Mouse (Mus musculus) mouse trophoblast stem cell (cell line): Measurements from ENCODE around the gene Bcor.

Source experiments
- in situ Hi-C, 2 experiments: fragments of 300-500 bp; cut with MseI, MboI; formaldehyde crosslinking; loops; 2 replicates in 1 of 2; 3 replicates in 1 of 2; pipeline ENCODE4 v1.15.1; 2025

Bcor gene

GRCm38 (mm10) chrX:12067031-12067430, 93.1 kb downstream of the Bcor start:
- in situ Hi-C loops: no loop called here

GRCm38 (mm10) chrX:12065782-12066181, 94.4 kb downstream of the Bcor start:
- in situ Hi-C loops: no loop called here

GRCm38 (mm10) chrX:12062932-12063260, 97.3 kb downstream of the Bcor start:
- in situ Hi-C loops: no loop called here

- in situ Hi-C loops: no loop called here
Measured at GRCm38 (mm10) chrX:12062121-12062931, 97.8 kb downstream of the Bcor start.

- in situ Hi-C loops: no loop called here
Measured at GRCm38 (mm10) chrX:12060848-12061247, 99.3 kb downstream of the Bcor start.

- in situ Hi-C loops: no loop called here
Measured at GRCm38 (mm10) chrX:12057210-12057609, 102.9 kb downstream of the Bcor start.

GRCm38 (mm10) chrX:12053315-12053914, 106.7 kb downstream of the Bcor start:
- in situ Hi-C loops: no loop called here

- in situ Hi-C loops: no loop called here
Measured at GRCm38 (mm10) chrX:12052651-12053050, 107.5 kb downstream of the Bcor start.

- in situ Hi-C loops: no loop called here
Measured at GRCm38 (mm10) chrX:12048721-12049120, 111.4 kb downstream of the Bcor start.

GRCm38 (mm10) chrX:12048166-12048565, 112.0 kb downstream of the Bcor start:
- in situ Hi-C loops: no loop called here

- in situ Hi-C loops: no loop called here
Measured at GRCm38 (mm10) chrX:12047223-12047911, 112.8 kb downstream of the Bcor start.

GRCm38 (mm10) chrX:12046676-12047075, 113.5 kb downstream of the Bcor start:
- in situ Hi-C loops: no loop called here

- in situ Hi-C loops: no loop called here
Measured at GRCm38 (mm10) chrX:12043352-12043751, 116.8 kb downstream of the Bcor start.

GRCm38 (mm10) chrX:12041453-12041852, 118.7 kb downstream of the Bcor start:
- in situ Hi-C loops: no loop called here

GRCm38 (mm10) chrX:12014726-12015464, 145.3 kb downstream of the Bcor start:
- in situ Hi-C loops: no loop called here

- in situ Hi-C loops: no loop called here
Measured at GRCm38 (mm10) chrX:12010660-12011059, 149.5 kb downstream of the Bcor start.

- in situ Hi-C loops: no loop called here
Measured at GRCm38 (mm10) chrX:12009046-12009445, 151.1 kb downstream of the Bcor start.

- in situ Hi-C loops: no loop called here
Measured at GRCm38 (mm10) chrX:12007832-12008540, 152.2 kb downstream of the Bcor start.

GRCm38 (mm10) chrX:12006882-12007753, 153.0 kb downstream of the Bcor start:
- in situ Hi-C loops: no loop called here
